Mouse (Mus musculus): ENCODE measurements around the gene Zmym6.

Gene Zmym6

GRCm38 (mm10) chr4:127124331-127124730, 47.1 kb downstream of the Zmym6 start:
- no peak for DNase-seq (ENCODE audit: low read depth, low spot score)

DNA sequence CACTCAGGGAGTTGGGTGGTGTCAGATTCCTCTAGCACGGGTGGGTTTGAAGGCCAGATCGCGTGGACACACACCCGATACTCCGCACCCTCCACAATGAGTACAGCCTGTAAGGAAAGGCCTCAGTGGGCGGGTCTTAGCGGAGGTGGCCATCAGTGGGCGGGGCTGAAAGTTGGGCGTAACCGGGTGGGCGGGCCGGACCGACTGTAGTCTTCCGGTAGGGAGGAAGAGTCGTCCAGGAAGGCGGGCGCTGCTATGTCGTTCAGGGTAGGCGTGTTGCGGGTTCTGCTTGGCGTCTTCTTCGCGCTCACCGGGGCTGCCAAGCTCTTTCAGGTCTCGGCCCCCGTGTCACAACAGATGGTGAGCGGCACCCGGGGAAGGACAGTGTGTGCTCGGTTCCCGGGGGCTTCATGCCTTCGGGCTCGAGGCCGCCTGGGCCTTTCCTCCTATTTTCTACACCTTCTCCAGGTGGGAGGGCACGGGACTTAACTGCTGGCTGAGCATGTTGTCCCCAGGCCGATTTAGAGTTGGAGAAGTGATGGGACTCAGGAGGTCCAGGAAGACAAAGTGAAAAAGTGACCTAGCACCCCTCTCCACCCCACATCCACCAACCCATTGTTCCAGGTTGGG, 48.8 kb downstream of the Zmym6 start:
- DNase-seq (ENCODE audit: low read depth, low spot score): peak; percentile 85

DNA sequence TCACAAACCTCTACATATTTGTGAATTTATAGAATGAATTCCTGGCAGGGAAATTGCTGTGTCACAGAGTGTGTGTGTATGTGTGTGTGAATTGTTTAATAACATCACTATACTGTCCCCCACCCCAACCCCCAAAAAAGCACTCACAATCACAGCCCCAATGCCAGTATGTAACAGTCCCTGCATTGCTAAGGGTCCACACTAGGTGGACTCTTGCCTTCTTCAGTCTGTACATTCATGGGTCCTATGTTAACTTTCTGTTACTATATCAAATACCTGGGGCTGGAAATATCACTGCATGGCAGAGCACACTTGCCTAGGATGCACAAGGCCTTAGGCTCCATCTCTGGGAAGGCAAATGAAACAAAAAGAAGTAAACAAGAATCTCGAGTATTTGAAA, 57.5 kb downstream of the Zmym6 start:
- DNase-seq (ENCODE audit: low read depth, low spot score): no peak

DNA sequence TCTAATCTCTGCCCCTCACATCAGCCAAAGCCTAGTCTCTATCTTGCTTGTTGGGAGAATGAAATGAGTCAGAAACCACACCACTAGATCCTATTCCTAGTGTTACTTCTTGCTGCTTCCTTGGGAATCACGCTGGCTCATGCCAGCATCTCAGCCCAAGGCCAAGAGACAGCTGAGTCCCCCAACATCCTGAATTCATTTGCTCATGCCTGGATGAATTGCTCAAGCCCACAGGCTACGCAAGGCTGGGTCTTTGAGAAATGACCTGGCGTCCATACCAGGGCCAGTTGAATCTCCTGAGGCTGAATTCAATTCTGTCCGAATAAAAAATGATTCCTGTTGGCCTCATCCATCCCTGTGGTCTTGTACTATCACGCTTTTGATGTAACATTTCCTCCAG, 60.4 kb downstream of the Zmym6 start:
- no peak for DNase-seq (ENCODE audit: low read depth, low spot score)

DNA sequence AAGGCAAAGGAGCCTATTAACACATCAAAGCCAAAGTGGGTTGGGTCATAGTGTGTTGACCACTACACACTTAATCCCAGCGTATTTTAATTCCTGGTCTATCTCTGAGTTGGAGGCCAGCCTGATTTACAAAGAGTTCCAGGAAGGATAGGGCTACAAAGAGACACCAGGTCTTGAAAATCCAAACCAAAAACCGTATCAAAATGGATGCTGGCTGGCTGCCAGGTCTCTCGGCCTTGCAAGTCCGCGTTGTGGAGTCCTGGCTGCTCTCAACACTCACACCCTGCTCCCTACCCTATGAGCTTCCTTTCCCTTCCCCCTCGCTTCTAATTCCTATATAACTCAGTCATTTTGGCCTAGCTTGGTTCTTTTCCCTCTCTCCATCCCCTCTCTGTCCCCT, 61.3 kb downstream of the Zmym6 start:
- no peak for DNase-seq (ENCODE audit: low read depth, low spot score)

DNA sequence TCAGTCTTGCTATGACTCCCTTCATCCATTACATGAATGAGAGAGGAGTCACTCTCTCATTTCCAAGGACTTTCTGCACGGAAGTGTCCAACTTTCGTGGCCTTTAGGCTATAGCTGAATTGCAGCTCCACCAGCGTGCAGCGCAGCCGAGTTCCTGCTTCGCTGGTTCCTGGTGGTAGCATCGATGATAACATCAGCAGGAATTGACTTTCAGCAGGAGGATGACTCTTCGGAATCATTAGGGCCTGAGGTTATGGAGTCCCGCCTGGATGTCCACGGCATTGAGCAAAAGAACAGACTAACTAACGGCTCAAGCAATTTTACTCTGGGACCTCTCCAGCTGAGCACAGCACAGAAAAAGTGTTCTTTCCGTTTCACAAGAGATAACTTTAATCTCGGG, 72.8 kb downstream of the Zmym6 start:
- DNase-seq (ENCODE audit: low read depth, low spot score): no peak

DNA sequence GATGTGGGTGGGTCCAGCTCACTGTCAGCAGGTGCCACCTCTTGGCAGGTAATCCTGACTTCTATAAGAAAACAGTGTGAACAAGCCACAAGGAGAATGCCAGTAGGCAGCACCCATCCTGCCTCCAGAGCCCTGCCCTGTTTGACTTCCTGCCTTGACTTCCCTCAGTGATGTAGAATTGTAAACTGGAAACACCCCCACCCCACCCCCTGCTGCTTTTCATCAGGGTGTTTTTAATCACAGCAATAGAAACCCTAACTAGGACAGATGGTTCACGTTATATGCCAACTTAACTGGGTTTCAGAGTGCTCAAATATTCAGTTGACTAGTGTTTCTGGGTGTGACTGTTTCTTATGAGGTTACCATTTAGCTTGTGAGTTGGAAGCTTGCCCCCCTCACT, 76.2 kb downstream of the Zmym6 start:
- DNase-seq (ENCODE audit: low read depth, low spot score): no peak

- no peak for DNase-seq (ENCODE audit: low read depth, low spot score)
These were observed 78.6 kb downstream of the Zmym6 start for GRCm38 (mm10) chr4:127155757-127156156.

- no peak for DNase-seq (ENCODE audit: low read depth, low spot score)
These were observed 80.6 kb downstream of the Zmym6 start for GRCm38 (mm10) chr4:127157746-127158145.

- no peak for DNase-seq (ENCODE audit: low read depth, low spot score)
These were observed 86.7 kb downstream of the Zmym6 start for GRCm38 (mm10) chr4:127163926-127164325.

DNA sequence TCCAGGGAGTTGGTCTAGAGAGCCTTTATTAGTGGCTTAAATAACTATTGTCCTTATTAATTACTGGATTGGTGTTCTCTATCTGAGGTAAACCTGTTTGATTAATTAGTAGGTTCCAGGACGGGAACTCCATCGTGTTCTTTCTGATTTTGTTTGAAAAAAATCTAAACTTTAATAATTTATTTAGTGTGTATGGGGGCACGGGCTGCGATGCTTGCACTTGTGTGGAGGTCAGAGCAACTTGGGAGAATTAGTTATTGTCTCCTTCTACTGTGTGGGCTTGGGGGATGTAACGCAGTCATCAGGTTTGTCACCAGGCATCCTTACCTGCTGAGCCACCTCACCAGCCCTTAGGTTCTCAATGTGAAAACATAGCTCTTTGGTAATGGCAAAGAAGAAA, 89.9 kb downstream of the Zmym6 start:
- DNase-seq (ENCODE audit: low read depth, low spot score): no peak

GRCm38 (mm10) chr4:127167731-127168130, 90.5 kb downstream of the Zmym6 start:
- DNase-seq (ENCODE audit: low read depth, low spot score): no peak

DNA sequence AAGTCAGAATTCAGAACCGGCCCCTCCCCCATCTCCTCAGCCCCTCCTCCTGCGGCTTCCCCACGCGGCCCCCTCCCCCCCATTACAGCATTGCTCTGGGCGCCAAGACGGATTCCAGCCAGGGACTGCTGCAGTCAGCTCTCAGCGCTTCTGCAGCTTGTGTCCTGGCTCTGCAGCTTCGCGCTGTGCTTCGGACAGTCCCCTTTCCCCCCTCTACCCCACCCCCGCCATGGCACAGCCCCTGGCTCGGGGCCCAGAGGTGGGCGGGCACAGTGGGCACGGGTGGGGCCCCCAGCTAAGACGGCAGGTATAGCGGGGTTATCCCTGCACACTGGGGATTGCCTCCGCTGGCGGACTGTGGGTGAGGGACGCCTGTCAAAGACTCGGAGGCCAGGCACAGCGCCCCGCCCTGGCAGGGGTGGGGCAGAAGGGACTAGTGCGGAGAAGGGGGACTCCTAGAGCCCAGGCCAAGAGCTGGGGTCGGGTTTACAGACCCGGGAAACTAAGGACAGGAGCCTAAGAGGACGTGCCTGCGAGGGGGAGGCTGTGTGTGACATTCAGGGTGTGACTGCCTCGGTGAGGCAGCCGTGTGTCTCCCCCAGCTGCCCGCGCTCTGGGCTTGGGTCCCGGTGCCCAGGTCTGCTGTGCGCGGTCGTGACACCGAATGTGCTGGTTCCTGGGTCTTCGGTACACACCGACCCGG, 91.2 kb downstream of the Zmym6 start:
- no peak for DNase-seq (ENCODE audit: low read depth, low spot score)

DNA sequence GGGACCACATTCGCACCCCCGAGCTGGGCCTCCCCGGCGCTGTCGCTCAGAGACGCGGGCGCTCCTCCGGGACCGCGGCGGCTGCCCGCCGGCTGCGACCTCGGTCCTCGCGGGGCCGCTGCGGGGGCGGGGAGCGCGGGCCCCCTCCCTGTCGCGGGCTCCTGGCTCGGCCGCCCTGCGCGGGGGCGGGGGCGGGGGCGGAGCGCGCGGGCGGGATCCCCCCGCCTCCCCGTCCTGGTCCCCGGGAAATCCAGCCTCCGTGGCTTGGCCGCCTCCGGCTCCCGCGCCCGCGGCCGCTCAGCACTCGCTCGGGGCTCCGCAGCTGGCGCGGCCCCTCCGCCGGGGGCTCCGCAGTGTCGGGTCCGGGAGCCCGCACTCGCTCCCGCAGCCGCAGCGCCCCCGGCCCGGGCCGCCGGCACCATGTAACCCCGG, 91.7 kb downstream of the Zmym6 start, which contains the start of gene Dlgap3:
Gene Dlgap3 (plus strand): TSS at position 291 of the 432 bp plus-strand sequence.
- no peak for DNase-seq (ENCODE audit: low read depth, low spot score)

GRCm38 (mm10) chr4:127169346-127170221, 92.4 kb downstream of the Zmym6 start:
- DNase-seq (ENCODE audit: low read depth, low spot score): no peak

- DNase-seq (ENCODE audit: low read depth, low spot score): no peak
These were observed 93.7 kb downstream of the Zmym6 start for GRCm38 (mm10) chr4:127170866-127171265.

DNA sequence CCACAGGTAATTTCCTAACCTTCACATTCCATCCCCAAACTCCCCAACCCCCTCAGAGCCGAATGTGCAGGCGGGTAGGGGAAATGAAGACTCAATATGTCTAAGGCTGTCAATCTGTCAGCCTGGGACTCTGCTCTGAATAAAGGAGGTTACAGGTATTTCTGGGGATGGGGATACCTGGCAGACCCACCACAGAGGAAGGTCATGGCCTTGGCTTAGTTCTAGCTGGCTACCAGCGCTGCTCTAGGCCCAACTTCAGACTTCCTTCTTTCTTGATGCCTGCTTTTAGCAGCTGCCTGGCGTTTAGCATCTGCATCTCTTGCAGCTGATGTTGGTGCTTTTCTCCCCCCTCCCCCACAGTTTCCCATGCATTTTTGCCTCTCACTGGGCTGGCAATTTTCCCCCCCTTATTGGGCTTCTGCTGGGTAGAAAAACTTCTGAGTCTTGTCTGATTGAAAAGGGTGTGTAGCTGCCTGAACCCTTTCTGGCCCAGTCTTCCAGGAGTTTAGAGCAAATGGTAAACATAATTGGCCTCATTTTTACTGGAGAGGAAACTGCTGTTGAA, 94.2 kb downstream of the Zmym6 start:
- no peak for DNase-seq (ENCODE audit: low read depth, low spot score)

GRCm38 (mm10) chr4:127172119-127172518, 94.9 kb downstream of the Zmym6 start:
- DNase-seq (ENCODE audit: low read depth, low spot score): no peak

- no peak for DNase-seq (ENCODE audit: low read depth, low spot score)
These were observed 95.4 kb downstream of the Zmym6 start for GRCm38 (mm10) chr4:127172614-127173013.

DNA sequence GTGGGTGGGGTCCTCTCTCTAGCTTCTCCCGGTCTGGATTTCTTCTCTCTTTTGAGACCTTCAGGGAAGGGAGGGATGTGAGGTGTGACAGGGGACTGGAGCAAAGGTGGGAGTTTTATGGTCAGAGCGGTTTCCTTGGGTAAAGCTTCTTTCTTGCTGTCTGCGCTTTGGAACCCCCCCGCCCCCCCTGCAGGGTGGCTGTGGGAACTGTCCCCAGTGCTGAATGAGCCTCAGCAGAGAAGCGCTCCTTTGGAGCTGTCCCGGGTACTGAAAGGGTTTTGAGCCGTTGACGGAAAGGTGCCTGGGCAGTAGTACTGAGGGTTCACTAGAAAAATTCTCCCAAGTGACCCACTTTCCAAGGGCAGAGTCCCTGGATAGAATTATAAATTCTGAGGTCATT, 96.3 kb downstream of the Zmym6 start:
- no peak for DNase-seq (ENCODE audit: low read depth, low spot score)

Measured in WW6 (cell line).